Mouse (Mus musculus) stomach, postnatal 0 days (tissue): Measurements from ENCODE around the gene Raly.

Source experiments
- CTCF ChIP-seq: IDR thresholded peaks from 2 replicates; pipeline ENCODE4 v1.5.1; 2016; ENCODE audit warnings: antibody characterized with exemption, low read depth, mild to moderate bottlenecking, moderate library complexity
- EP300 ChIP-seq: optimal IDR thresholded peaks from 2 replicates; pipeline ENCODE3; 2016; ENCODE audit warnings: antibody characterized with exemption

GRCm38 (mm10) chr2:154834149-154834865, 43.4 kb downstream of the Raly start:
- no peak for TF ChIP-seq CTCF
- no peak for TF ChIP-seq EP300
